Mouse (Mus musculus) forebrain, embryonic 12.5 days (tissue): ENCODE results near the gene Gm20388. TPM values are rescaled to one million over a fixed set of nuclear protein-coding genes. Genes with fewer than 3 reads are reported as not detected.

Experiments
- ATAC-seq: fragments of 200-750 bp; cut with Nextera tagmentation; 2 replicates; pipeline ENCODE4 v1.8.0; 2017; ENCODE audit warnings: moderate TSS enrichment; ENCODE audit not compliant: low FRiP score
- H3K27ac ChIP-seq: fragments of 300-500 bp; sonication (generic); 2 replicates; pipeline ENCODE4 v1.5.1; 2016; ENCODE audit warnings: mild to moderate bottlenecking
- H3K27me3 ChIP-seq: fragments of 300-500 bp; sonication (generic); 2 replicates; pipeline ENCODE4 v1.6.1; 2016; ENCODE audit warnings: mild to moderate bottlenecking
- H3K36me3 ChIP-seq: fragments of 300-500 bp; sonication (generic); replicated peaks from 2 replicates; pipeline ENCODE4 v1.6.1; 2016; ENCODE audit warnings: mild to moderate bottlenecking
- H3K4me1 ChIP-seq: fragments of 300-500 bp; sonication (generic); 2 replicates; pipeline ENCODE4 v1.6.1; 2016
- H3K4me2 ChIP-seq: fragments of 300-500 bp; sonication (generic); 2 replicates; pipeline ENCODE4 v1.6.1; 2016; ENCODE audit warnings: mild to moderate bottlenecking, moderate library complexity
- H3K4me3 ChIP-seq: fragments of 300-500 bp; sonication (generic); replicated peaks from 2 replicates; pipeline ENCODE4 v1.5.1; 2016; ENCODE audit warnings: mild to moderate bottlenecking
- H3K9ac ChIP-seq: fragments of 300-500 bp; sonication (generic); 2 replicates; pipeline ENCODE4 v1.6.1; 2016; ENCODE audit warnings: mild to moderate bottlenecking
- H3K9me3 ChIP-seq: fragments of 300-500 bp; sonication (generic); 2 replicates; pipeline ENCODE4 v1.6.1; 2016
- WGBS: fragments of 180-500 bp; shearing (Covaris S2); methylation state at CpG from one replicate; pipeline ENCODE4 v1.1.7; 2016; 5-methylcytosine and 5-hydroxymethylcytosine counted together
- polyA plus RNA-seq: library from polyadenylated mRNA; unstranded; fragments of >200 nt; fragmentation: Nextera tagmentation; extraction: Ambion mirVana; gene quantifications from 2 replicates; pipeline ENCODE4 v1.2.1, GENCODE M21; 2016

Gene Gm20388
- polyA plus RNA-seq, 1 experiment from 2014 or later = not detected

GRCm38 (mm10) chr8:120496478-120496877, 585.8 kb downstream of the Gm20388 start:
- no peak overlapping the region for H3K9ac ChIP-seq

GRCm38 (mm10) chr8:120497503-120497946, 586.9 kb downstream of the Gm20388 start:
- Histone ChIP-seq H3K4me3 (peak overlapping the region; percentile 8; the same call in 1 of the 2 replicates), H3K27me3 (peaks cover 4% of the 10 kb centered on the region; the same call in 1 of the 2 replicates), H3K27ac (peak overlapping the region; percentile 83), H3K9me3 (no peaks in the 10 kb centered on the region), H3K4me1 (peaks cover 96% of the 10 kb centered on the region), H3K4me2 (peak overlapping the region; percentile 50), H3K9ac (peak overlapping the region; percentile 45; the same call in 1 of the 2 replicates), H3K36me3 (no peaks in the 10 kb centered on the region)
- 7% methylated on average over 11 of the region's 11 CpGs for WGBS
- ATAC-seq = peak; percentile 44

More at GRCm38 (mm10) chr8:120496478-120496877, 585.8 kb downstream of the Gm20388 start:
- Histone ChIP-seq H3K4me3 (no peak overlapping the region), H3K4me2 (peak overlapping the region; percentile 50; the same call in 1 of the 2 replicates), H3K9me3 (no peaks in the 10 kb centered on the region), H3K36me3 (no peaks in the 10 kb centered on the region), H3K27me3 (peaks cover 4% of the 10 kb centered on the region; the same call in 1 of the 2 replicates), H3K4me1 (peaks cover 96% of the 10 kb centered on the region), H3K27ac (peak overlapping the region; percentile 83; the same call in 1 of the 2 replicates)
- no peak for ATAC-seq
- 97% methylated on average over 15 of the region's 15 CpGs for WGBS

GRCm38 (mm10) chr8:120498349-120498831, 587.7 kb downstream of the Gm20388 start:
- Histone ChIP-seq H3K9ac (peak overlapping the region; percentile 45), H3K27me3 (peaks cover 9% of the 10 kb centered on the region; the same call in 1 of the 2 replicates), H3K36me3 (no peaks in the 10 kb centered on the region), H3K4me2 (peak overlapping the region; percentile 50), H3K9me3 (no peaks in the 10 kb centered on the region), H3K4me1 (peaks cover 96% of the 10 kb centered on the region), H3K27ac (peak overlapping the region; percentile 83), H3K4me3 (peak overlapping the region; percentile 11)
- 25% methylated on average over 4 of the region's 4 CpGs for WGBS
- peak; percentile 39 for ATAC-seq

- H3K4me3 ChIP-seq = peak overlapping the region; percentile 11
- 15% methylated on average over 9 of the region's 9 CpGs for WGBS
- peak overlapping the region; percentile 50 for H3K4me2 ChIP-seq
- peak overlapping the region; percentile 27; the same call in 1 of the 2 replicates for H3K9ac ChIP-seq
- no peaks in the 10 kb centered on the region for H3K9me3 ChIP-seq
- H3K36me3 ChIP-seq = no peaks in the 10 kb centered on the region
- H3K27me3 ChIP-seq = peaks cover 9% of the 10 kb centered on the region; the same call in 1 of the 2 replicates
- H3K27ac ChIP-seq = peak overlapping the region; percentile 83
- H3K4me1 ChIP-seq = peaks cover 96% of the 10 kb centered on the region
- ATAC-seq = peak; percentile 54; the same call in 1 of the 2 replicates
Observed at GRCm38 (mm10) chr8:120498926-120499605, 588.4 kb downstream of the Gm20388 start.

- Histone ChIP-seq H3K4me3 (no peak overlapping the region), H3K4me2 (no peak overlapping the region), H3K27me3 (peaks cover 9% of the 10 kb centered on the region; the same call in 1 of the 2 replicates), H3K4me1 (peaks cover 97% of the 10 kb centered on the region), H3K9ac (0 out of 2 replicates have a peak overlapping the region, but pooled peaks have one; percentile 33), H3K9me3 (no peaks in the 10 kb centered on the region), H3K27ac (no peak overlapping the region), H3K36me3 (no peaks in the 10 kb centered on the region)
- ATAC-seq = no peak
- 84% methylated on average over 8 of the region's 8 CpGs for WGBS
Observed at GRCm38 (mm10) chr8:120500701-120501261, 590.1 kb downstream of the Gm20388 start.

- no peak overlapping the region for H3K4me2 ChIP-seq
- H3K27ac ChIP-seq = no peak overlapping the region
- no peaks in the 10 kb centered on the region for H3K36me3 ChIP-seq
- H3K9ac ChIP-seq = no peak overlapping the region
- 87% methylated on average over 5 of the region's 5 CpGs for WGBS
- H3K4me1 ChIP-seq = peaks cover 99% of the 10 kb centered on the region
- ATAC-seq = no peak
- H3K27me3 ChIP-seq = peaks cover 11% of the 10 kb centered on the region; the same call in 1 of the 2 replicates
- no peaks in the 10 kb centered on the region for H3K9me3 ChIP-seq
- H3K4me3 ChIP-seq = no peak overlapping the region
Observed at GRCm38 (mm10) chr8:120501426-120501825, 590.8 kb downstream of the Gm20388 start.

- Histone ChIP-seq H3K9me3 (no peaks in the 10 kb centered on the region), H3K27me3 (peaks cover 21% of the 10 kb centered on the region; the same call in 1 of the 2 replicates), H3K4me2 (no peak overlapping the region), H3K27ac (no peak overlapping the region), H3K9ac (0 out of 2 replicates have a peak overlapping the region, but pooled peaks have one; percentile 33), H3K36me3 (no peaks in the 10 kb centered on the region), H3K4me3 (no peak overlapping the region), H3K4me1 (peaks cover 99% of the 10 kb centered on the region)
- no peak for ATAC-seq
- 62% methylated on average over 5 of the region's 5 CpGs for WGBS
Observed at GRCm38 (mm10) chr8:120502428-120502827, 591.8 kb downstream of the Gm20388 start.

GRCm38 (mm10) chr8:120504251-120505081, 593.8 kb downstream of the Gm20388 start:
- H3K4me3 ChIP-seq = peak overlapping the region; percentile 21
- peaks cover 99% of the 10 kb centered on the region for H3K4me1 ChIP-seq
- peaks cover 27% of the 10 kb centered on the region; the same call in 1 of the 2 replicates for H3K27me3 ChIP-seq
- no peaks in the 10 kb centered on the region for H3K9me3 ChIP-seq
- peak; percentile 17; the same call in 1 of the 2 replicates for ATAC-seq
- peak overlapping the region; percentile 42 for H3K9ac ChIP-seq
- 5% methylated on average over 20 of the region's 20 CpGs for WGBS
- peak overlapping the region; percentile 54 for H3K4me2 ChIP-seq
- H3K27ac ChIP-seq = peak overlapping the region; percentile 93
- H3K36me3 ChIP-seq = no peaks in the 10 kb centered on the region

- WGBS = 1% methylated on average over 19 of the region's 19 CpGs
- peak overlapping the region; percentile 93 for H3K27ac ChIP-seq
- H3K9ac ChIP-seq = peak overlapping the region; percentile 42; the same call in 1 of the 2 replicates
- peak overlapping the region; percentile 54 for H3K4me2 ChIP-seq
- peaks cover 100% of the 10 kb centered on the region for H3K4me1 ChIP-seq
- peak; percentile 21 for ATAC-seq
- H3K27me3 ChIP-seq = peaks cover 27% of the 10 kb centered on the region; the same call in 1 of the 2 replicates
- no peaks in the 10 kb centered on the region for H3K36me3 ChIP-seq
- no peaks in the 10 kb centered on the region for H3K9me3 ChIP-seq
- H3K4me3 ChIP-seq = peak overlapping the region; percentile 21
Observed at GRCm38 (mm10) chr8:120505082-120505511, 594.5 kb downstream of the Gm20388 start.

- Histone ChIP-seq H3K27ac (peak overlapping the region; percentile 93), H3K4me1 (peaks cover 100% of the 10 kb centered on the region), H3K4me3 (peak overlapping the region; percentile 21; the same call in 1 of the 2 replicates), H3K36me3 (no peaks in the 10 kb centered on the region), H3K9ac (0 out of 2 replicates have a peak overlapping the region, but pooled peaks have one; percentile 42), H3K9me3 (no peaks in the 10 kb centered on the region), H3K27me3 (peaks cover 26% of the 10 kb centered on the region; the same call in 1 of the 2 replicates), H3K4me2 (peak overlapping the region; percentile 54)
- no peak for ATAC-seq
- WGBS = 3% methylated on average over 23 of the region's 23 CpGs
Observed at GRCm38 (mm10) chr8:120505619-120506310, 595.1 kb downstream of the Gm20388 start.

GRCm38 (mm10) chr8:120506562-120506961, 595.9 kb downstream of the Gm20388 start:
- peaks cover 27% of the 10 kb centered on the region for H3K27me3 ChIP-seq
- ATAC-seq = no peak

More at GRCm38 (mm10) chr8:120506562-120506961, 595.9 kb downstream of the Gm20388 start:
- WGBS = 58% methylated on average over 2 of the region's 2 CpGs
- no peaks in the 10 kb centered on the region for H3K36me3 ChIP-seq
- H3K4me3 ChIP-seq = no peak overlapping the region
- no peaks in the 10 kb centered on the region for H3K9me3 ChIP-seq
- H3K9ac ChIP-seq = 0 out of 2 replicates have a peak overlapping the region, but pooled peaks have one; percentile 2
- no peak overlapping the region for H3K27ac ChIP-seq
- peaks cover 100% of the 10 kb centered on the region for H3K4me1 ChIP-seq
- H3K4me2 ChIP-seq = peak overlapping the region; percentile 54
